8 mouse cellular contexts compared by ENCODE assay signal in genomic region chr17:15804008-15804812, GRCm38 (mm10). TPM values are rescaled to one million over a fixed set of nuclear protein-coding genes. Genes with fewer than 3 reads are reported as not detected.
DNase-seq lines count a peak whose midpoint lies in the region; ATAC-seq and TF ChIP-seq lines count a peak whose summit lies in the region.
"Had no signal": no experiment of that assay in that cellular context is flagged by ENCODE, and none has a peak within 500 bp of the region (broad histone marks: within the 10 kb centered on the region; RNA-seq: fewer than 3 reads in every experiment).

No protein-coding gene starts in this region.

- H3K79me2 ChIP-seq in MEL (ENCODE audit: control insufficient read depth, insufficient read depth, low read length, poor library complexity), result no peaks in the 10 kb centered on the region

- H3K4me1 ChIP-seq in MEL (ENCODE audit: control insufficient read depth in 1 of 2, insufficient read depth in 2 of 2, low read length in 2 of 2), result peaks cover 0 to 5% of the 10 kb centered on the region in 2 experiments; a peak in 1 of 4 replicates
- peaks cover 7% of the 10 kb centered on the region for H3K4me1 ChIP-seq in stomach, postnatal 0 days (replicated peaks; ENCODE audit: control insufficient read depth, insufficient read depth)

- H3K9ac ChIP-seq in MEL (ENCODE audit: control insufficient read depth, low read depth, low read length, poor library complexity, severe bottlenecking), result peak overlapping the region; percentile 18; the same call in 1 of the 2 replicates
- no peak overlapping the region for H3K9ac ChIP-seq in stomach, postnatal 0 days (ENCODE audit: low read length)

- ATAC-seq in stomach, postnatal 0 days (ENCODE audit: low FRiP score, low TSS enrichment), result peak; percentile 40; the same call in 1 of the 2 replicates

- intact Hi-C loops in left cerebral cortex, postnatal 4 days (cut with DNase I), result no loop called here
- intact Hi-C loops in left cerebral cortex, postnatal 25 days (cut with DNase I), result loop anchor here (10.0 kb wide), 1 partner anchor 1101 kb away; no protein-coding TSS in a partner anchor

- no peaks in the 10 kb centered on the region for H3K27me3 ChIP-seq in MEL (ENCODE audit: control insufficient read depth in 1 of 2, insufficient read depth in 2 of 2, low read length in 2 of 2)
- no peaks in the 10 kb centered on the region for H3K27me3 ChIP-seq in stomach, postnatal 0 days (ENCODE audit: control insufficient read depth, insufficient read depth, low read length)

- DNase-seq in left cerebral cortex, postnatal 4 days, result peak; percentile 29
- no peak for DNase-seq in left cerebral cortex, postnatal 25 days (ENCODE audit: low spot score in 2 of 2)
- peak; percentile 66 for DNase-seq in MEL (ENCODE audit: low read depth, low spot score)
- DNase-seq in cerebellum, postnatal 14 days, result peak; percentile 42 to 48
- peak; percentile 26 for DNase-seq in kidney, postnatal 14 days
- DNase-seq in stomach, postnatal 0 days (ENCODE audit: low spot score), result no peak
- DNase-seq in thymus, postnatal 4 days, result no peak

- peak overlapping the region; percentile 3 to 22; a peak in 1 of 4 replicates for H3K4me3 ChIP-seq in MEL (ENCODE audit: control insufficient read depth in 1 of 2, insufficient read depth in 1 of 2, low read depth in 2 of 2, low read length in 2 of 2)
- H3K4me3 ChIP-seq in stomach, postnatal 0 days (ENCODE audit: low read depth, low read length), result no peak overlapping the region
- H3K4me3 ChIP-seq: erythroblast, embryonic 14.5 days had no signal

- TF ChIP-seq POLR2A in MEL (IDR thresholded peaks at IDR 0.05; ENCODE audit: control insufficient read depth in 1 of 2, insufficient read depth in 1 of 2, low read depth in 1 of 2, low read length in 2 of 2, poor library complexity in 1 of 2), result no peak

- H3K36me3 ChIP-seq in MEL (ENCODE audit: control insufficient read depth in 1 of 2, insufficient read depth in 2 of 2, low read length in 2 of 2), result peaks cover 0 to 2% of the 10 kb centered on the region in 2 experiments; a peak in 2 of 4 replicates
- H3K36me3 ChIP-seq in stomach, postnatal 0 days (ENCODE audit: control insufficient read depth, insufficient read depth, low read length), result peaks cover 7% of the 10 kb centered on the region; the same call in 1 of the 2 replicates

- no peaks in the 10 kb centered on the region for H3K9me3 ChIP-seq in MEL (replicated peaks; ENCODE audit: insufficient read depth, low read length)
- no peaks in the 10 kb centered on the region for H3K9me3 ChIP-seq in stomach, postnatal 0 days (ENCODE audit: control insufficient read depth, low read length)

- TF ChIP-seq RAD21 in MEL (IDR thresholded peaks at IDR 0.05; ENCODE audit: low read depth, low read length), result peak; percentile 89

- no peak for TF ChIP-seq EP300 in MEL (IDR thresholded peaks at IDR 0.05; ENCODE audit: low read depth in 1 of 2, low read length in 2 of 2)
- TF ChIP-seq EP300 in stomach, postnatal 0 days (optimal IDR thresholded peaks at IDR 0.05), result no peak

- peak; percentile 60 to 82 (median 73) for TF ChIP-seq CTCF in MEL (IDR thresholded peaks at IDR 0.05 in 2 of 3, conservative IDR thresholded peaks at IDR 0.05 in 1 of 3; ENCODE audit: control insufficient read depth in 1 of 3, insufficient read depth in 1 of 3, low read depth in 2 of 3, low read length in 3 of 3, poor library complexity in 1 of 3, severe bottlenecking in 1 of 3)
- TF ChIP-seq CTCF in stomach, postnatal 0 days (IDR thresholded peaks at IDR 0.05; ENCODE audit: low read depth), result peak; percentile 81

- 47% methylated on average over 15 of the region's 15 CpGs for WGBS in stomach, postnatal 0 days

- no peak overlapping the region for H3K4me2 ChIP-seq in stomach, postnatal 0 days (replicated peaks; ENCODE audit: low read depth)

- H3K27ac ChIP-seq in MEL (ENCODE audit: control insufficient read depth, low read depth, low read length), result no peak overlapping the region
- no peak overlapping the region for H3K27ac ChIP-seq in stomach, postnatal 0 days (replicated peaks)

TF ChIP-seq in MEL, 35 proteins besides CTCF, POLR2A, EP300 and RAD21:
- no peak for TF ChIP-seq USF2 (IDR thresholded peaks at IDR 0.05; ENCODE audit: borderline replicate concordance in 1 of 2, insufficient read depth in 1 of 2, low read depth in 1 of 2, low read length in 2 of 2)
- peak; percentile 69 for TF ChIP-seq ZC3H11A (IDR thresholded peaks at IDR 0.05; ENCODE audit: low read depth, low read length)
- peak; percentile 52; the same call in 1 of the 2 replicates for TF ChIP-seq MAX (IDR thresholded peaks at IDR 0.05; ENCODE audit: low read length)
- no peak for TF ChIP-seq SIN3A (IDR thresholded peaks at IDR 0.05; ENCODE audit: low read length)
- TF ChIP-seq SMC3 (IDR thresholded peaks at IDR 0.05; ENCODE audit: low read depth, low read length), result peak; percentile 77
- peak; percentile 56; the same call in 1 of the 2 replicates for TF ChIP-seq MYC (IDR thresholded peaks at IDR 0.05; ENCODE audit: low read depth, low read length)
- peak; percentile 60 for TF ChIP-seq ZNF384 (IDR thresholded peaks at IDR 0.05; ENCODE audit: low read depth, low read length)

RNA-seq across cellular contexts. Expression of gene Rgmb, which starts 26.6 kb away (rescaled TPM):
- 100 to 1,000 TPM in 1 of 2 experiments, 10 to 100 TPM in 1; 87.3 to 108 TPM for total RNA-seq in left cerebral cortex, postnatal 4 days (2021)
- total RNA-seq in left cerebral cortex, postnatal 25 days (2021), result 10 to 100 TPM; 62.6 to 66.2 TPM
- not detected in 2 replicates for total RNA-seq in MEL (2012; rRNA removed)
- not detected for polyA plus RNA-seq in MEL (2012; ENCODE audit: insufficient read depth in 1 of 2, insufficient read length in 2 of 2, low read depth in 1 of 2, low replicate concordance in 2 of 2, missing spikeins in 1 of 2)
- polyA plus RNA-seq in stomach, postnatal 0 days (2015; fragmentation: Nextera tagmentation; extraction: Ambion mirVana), result 33.0 and 41.1 TPM in 2 replicates
- polyA plus RNA-seq: erythroblast, embryonic 14.5 days had no signal

Comparison
In these comparisons a context has a peak if more than half of its experiments do, and no peak if none do; other contexts are left out.
1. DNase-seq: peak in left cerebral cortex, postnatal 4 days (single experiment), MEL (single experiment), cerebellum, postnatal 14 days (2 of 2) and kidney, postnatal 14 days (single experiment); none in left cerebral cortex, postnatal 25 days (0 of 2), stomach, postnatal 0 days (single experiment) and thymus, postnatal 4 days (single experiment).
2. RNA of gene Rgmb, which starts 26.6 kb away (total RNA-seq): 87.3 to 108 TPM in left cerebral cortex, postnatal 4 days and 62.6 to 66.2 TPM in left cerebral cortex, postnatal 25 days; not detected in MEL; every median in the first group is over 10 times any median in the second.